Mouse (Mus musculus) cerebellum, adult 8-10 months (tissue): ENCODE results near the gene Mmachc.
A peak's percentile ranks its signal among the peaks of the same experiment; 100 is the strongest.

Source experiments
- DNase-seq: peaks from one replicate; pipeline ENCODE4 v3.0.0; 2022

Gene Mmachc

DNA sequence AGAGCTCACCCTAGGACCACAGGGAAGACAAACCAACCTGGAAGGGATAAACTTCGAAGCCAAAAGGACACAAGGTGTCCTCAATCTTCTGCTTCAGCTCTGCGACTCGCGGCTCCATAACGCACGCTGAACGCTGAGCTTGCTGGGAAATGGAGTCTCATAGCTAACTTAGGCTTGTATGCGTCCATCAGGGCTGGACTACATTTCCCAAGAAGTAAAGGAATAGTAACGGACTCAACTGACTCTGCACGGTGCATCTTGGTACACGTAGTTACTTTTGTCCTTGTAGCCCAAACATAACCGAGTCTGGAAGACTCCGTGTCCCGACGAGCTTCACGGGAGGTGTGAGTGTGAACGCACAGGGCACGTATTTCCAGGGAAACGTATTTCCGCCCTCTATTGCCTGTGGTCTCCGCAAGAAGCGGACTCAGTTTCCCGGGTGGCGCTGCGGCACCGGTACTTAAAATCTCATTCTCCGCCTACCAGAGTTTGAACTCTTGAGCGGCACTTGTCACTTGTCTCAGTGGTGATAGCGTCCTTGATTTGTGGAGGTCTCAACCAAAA lies at the start of gene Mmachc, which contains the start of gene Ccdc163:
Mmachc (minus strand) TSS at position 206 of the 564 bp plus-strand sequence.
Ccdc163 (plus strand) TSS at position 309 of the 564 bp plus-strand sequence.
- DNase-seq: peak; percentile 90

DNA sequence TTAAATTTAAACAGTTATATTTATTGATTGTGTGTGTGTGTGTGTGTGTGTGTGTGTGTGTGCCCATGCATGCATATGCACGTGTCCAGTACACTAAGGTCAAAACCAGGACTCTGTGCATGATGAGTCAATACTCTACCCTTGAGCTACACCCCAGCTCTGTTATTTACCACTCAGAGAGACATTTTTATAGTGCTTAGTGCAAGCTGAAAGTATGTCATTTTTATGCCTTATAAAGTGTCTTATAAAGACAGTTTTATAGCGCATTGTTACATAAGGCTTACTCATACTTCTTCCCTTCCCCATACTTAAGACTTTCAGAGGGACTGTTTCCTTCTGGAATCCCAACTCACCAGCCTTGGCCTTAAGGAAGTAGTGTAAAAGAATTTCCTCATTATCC lies 41.5 kb upstream of the Mmachc start:
- DNase-seq: no peak

- no peak for DNase-seq
These were observed 31.0 kb upstream of the Mmachc start for GRCm38 (mm10) chr4:116738972-116739751.

DNA sequence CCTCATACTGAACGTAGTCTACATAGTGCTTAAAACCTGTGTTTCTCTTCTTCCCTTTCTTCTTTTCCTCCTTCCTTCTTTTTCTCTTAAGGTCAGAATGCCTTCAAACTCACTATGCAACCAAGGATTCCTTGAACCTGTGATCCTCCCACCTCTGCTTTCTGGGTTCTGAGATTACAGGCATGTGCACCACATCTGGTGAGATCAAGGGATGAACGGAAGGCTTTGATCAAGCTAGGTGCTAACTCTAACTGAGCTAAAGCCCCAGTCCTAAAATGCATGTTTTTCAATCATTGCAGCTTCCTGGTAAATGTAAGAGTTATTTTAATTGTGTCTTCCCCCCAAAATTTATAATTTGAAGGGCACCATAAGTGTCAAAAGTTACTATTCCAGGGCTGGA lies 26.8 kb upstream of the Mmachc start:
- no peak for DNase-seq

DNA sequence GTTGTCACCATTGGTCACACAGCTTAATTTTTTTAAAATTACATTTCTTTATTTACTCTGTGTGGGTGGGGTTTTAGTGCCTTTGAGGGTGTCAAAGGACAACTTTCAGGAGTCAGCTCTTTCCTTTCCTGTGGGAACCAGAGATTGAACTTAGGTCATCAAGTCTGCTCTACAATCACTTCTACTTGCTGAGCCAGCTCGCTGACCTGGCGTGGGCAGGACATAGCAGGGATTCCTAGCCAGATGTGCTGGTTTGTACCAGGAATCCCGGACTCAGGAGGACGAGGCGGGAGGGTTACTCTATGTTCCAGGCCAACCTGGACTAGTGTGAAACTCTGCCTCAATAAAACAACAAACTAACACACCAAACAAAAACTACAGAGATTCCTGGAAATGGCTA lies 24.1 kb upstream of the Mmachc start:
- DNase-seq: no peak

- DNase-seq: no peak
These were observed 22.9 kb upstream of the Mmachc start for GRCm38 (mm10) chr4:116731077-116731476.

GRCm38 (mm10) chr4:116729532-116729931 lies 21.3 kb upstream of the Mmachc start:
- DNase-seq: no peak

DNA sequence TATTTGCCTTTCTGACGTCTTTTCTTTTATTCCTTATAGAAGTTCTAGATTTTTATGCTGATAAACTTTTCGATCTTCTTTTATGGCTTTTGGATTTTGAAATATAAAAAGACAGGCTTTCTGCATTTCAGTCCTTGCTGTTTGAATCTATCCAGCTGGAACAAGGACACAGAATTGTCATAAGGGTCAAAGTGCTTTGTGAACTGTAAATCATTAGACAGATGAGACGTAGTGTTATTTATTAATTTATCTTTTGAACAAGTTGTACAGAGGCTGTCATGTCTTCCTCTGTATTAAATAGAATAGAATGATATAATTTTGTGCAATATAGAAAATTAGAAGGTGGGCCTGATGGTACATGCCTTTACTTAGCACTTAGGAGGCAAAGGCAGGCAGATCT lies 19.2 kb upstream of the Mmachc start:
- DNase-seq: no peak

DNA sequence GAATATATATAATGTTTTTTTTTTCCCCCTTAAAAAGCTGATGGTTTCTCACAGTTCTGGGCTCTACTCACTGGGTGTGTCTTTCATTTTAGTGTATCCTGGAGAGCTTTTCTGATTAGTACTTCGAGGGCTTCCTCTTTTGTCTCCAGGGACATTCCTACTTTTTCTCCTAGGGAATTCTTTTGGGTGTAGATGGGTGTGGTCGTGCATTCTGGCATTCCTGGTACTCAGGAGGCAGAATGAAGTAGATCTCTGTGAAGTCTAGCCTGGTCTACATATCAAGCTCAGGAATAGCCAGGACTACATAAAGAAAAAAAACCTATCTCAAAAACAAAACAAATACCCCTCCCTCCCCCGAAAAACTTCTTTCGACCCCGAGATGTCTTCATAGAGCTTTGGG lies 17.2 kb upstream of the Mmachc start:
- DNase-seq: no peak

DNA sequence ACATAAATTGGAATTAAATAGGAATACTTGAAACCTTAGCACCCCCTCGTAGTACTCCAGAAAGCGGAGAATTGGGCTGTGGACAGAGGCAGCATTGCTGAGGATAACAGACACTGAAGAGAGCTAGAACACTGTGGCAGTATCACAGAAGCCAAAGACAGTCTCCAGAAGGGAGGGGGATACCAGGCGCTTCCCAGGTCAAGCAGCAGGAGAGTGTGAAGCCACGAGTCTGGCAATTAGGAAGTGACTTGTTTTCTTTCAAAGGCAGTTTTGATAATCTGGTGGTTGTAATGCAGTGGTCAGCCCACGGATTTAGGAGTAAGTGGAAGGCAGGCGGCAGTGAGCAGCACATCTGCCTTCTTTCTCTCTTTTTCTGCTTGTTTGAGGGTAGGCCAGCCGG lies 14.0 kb upstream of the Mmachc start:
- DNase-seq: no peak

DNA sequence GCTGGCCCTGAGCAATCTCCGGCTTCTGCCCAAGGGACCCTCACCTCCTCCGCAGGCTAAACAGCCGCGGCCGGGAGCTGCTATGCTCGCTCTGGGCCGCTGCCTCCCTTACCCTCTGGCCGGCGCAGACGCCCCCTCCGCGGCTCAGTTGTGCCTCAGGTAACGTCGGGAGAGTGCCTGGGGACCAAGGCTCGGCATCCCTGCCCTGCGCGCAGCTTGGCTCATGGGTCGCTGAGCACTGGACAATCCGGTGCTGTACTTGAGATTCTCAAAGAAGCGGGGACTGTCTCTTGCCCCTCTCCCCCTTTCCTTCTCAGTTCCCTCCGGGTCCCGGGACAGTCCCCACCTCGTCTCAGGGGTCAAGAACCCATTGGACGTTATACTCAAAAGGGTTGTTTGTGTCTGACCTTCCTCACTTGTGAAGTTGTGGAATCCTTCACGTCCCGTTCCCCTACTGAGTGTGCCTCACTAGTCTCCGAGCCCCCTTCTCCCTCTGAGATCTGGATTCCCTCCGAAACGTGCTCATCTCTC lies 13.0 kb upstream of the Mmachc start:
- no peak for DNase-seq

GRCm38 (mm10) chr4:116720343-116721097 lies 12.3 kb upstream of the Mmachc start, which contains the start of gene Tesk2:
Tesk2 (plus strand) TSS chr4:116720948.
- peak; percentile 88 for DNase-seq

DNA sequence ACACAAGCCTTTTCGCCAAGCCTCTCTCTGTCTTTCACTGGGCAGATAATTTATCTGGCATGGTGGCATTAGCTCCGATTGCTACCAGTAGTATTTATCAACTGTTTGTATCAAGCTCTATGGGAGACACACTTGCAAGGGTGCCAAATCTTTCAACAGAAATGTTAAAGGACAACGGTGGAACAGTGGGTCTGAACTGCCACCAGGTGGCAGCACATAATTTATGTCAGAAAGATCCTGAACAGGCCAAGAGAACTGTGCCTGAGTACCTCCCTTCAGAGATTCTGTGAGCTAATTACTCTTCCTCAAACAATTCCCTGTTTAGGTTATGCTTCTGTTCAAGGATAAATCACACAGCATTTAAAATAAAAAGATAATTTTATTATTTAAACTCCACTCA lies 11.2 kb upstream of the Mmachc start:
- DNase-seq: peak; percentile 68

- DNase-seq: no peak
These were observed 4.3 kb upstream of the Mmachc start for GRCm38 (mm10) chr4:116712536-116712935.

- DNase-seq: no peak
These were observed 1.9 kb upstream of the Mmachc start for GRCm38 (mm10) chr4:116710154-116710553.

DNA sequence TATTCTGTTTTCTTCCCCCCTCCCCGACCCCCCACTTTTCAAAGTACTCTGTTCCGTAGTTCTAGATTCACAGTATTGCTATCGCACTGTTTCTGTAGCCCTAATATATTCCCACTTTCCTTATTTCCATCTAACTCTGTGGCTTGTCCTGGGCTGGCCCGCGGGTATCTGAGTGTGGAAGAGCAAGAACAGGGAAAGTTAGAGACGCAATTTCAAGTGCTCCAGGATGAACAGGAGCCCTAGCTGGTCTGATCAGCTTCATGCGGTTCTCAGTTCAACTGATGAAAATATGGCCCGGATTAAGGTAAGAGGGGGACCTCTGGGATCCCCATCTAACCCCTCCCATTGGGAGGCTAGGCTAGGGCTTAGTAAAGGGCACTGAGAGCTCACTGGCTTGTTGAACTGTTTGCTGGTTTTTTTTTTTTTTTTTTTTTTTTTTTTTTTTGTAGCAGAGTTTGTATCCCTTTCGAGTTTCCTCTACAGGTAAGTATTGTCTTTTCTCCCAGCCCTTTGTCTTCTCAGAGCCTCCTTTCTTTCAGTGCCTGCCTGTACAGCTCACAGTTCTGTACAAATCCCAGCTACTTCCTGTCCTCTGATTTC lies 685 bp upstream of the Mmachc start:
- no peak for DNase-seq

- peak; percentile 39 for DNase-seq
These were observed 540 bp downstream of the Mmachc start for GRCm38 (mm10) chr4:116707666-116708065.

DNA sequence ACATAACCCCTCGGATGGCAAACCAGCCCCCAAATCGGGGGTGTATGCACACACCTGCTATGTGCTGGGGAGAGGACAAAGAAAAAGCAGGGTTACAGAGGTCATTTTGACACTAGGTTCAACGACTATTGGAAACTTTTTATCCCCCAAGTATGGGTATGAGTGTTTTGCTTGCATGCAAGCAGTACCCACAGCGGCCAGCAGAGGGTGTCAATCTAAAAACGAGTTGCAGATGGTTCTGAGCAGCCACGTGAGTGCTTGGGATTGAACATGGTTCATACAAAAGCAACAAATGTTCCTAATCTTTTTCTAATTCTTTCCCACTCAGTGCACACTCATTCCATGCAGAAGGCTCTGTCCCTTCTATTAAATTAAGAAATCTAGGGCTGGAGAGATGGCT lies 4.4 kb downstream of the Mmachc start:
- peak; percentile 58 for DNase-seq

GRCm38 (mm10) chr4:116700964-116701363 lies 7.2 kb downstream of the Mmachc start:
- no peak for DNase-seq

- no peak for DNase-seq
These were observed 9.4 kb downstream of the Mmachc start for GRCm38 (mm10) chr4:116698693-116699342.

- DNase-seq: no peak
These were observed 14.4 kb downstream of the Mmachc start for GRCm38 (mm10) chr4:116693785-116694184.

GRCm38 (mm10) chr4:116692146-116692545 lies 16.1 kb downstream of the Mmachc start:
- DNase-seq: no peak
